Mouse (Mus musculus): Measurements from ENCODE around the gene Ncam2. TPM values are rescaled to one million over a fixed set of nuclear protein-coding genes. Genes with fewer than 3 reads are reported as not detected.

Gene Ncam2
- polyA plus RNA-seq, 1 experiment: 0.31 TPM

GRCm38 (mm10) chr16:81650286-81650685 lies 449.8 kb downstream of the Ncam2 start:
- Histone ChIP-seq H3K4me1 (ENCODE audit: control insufficient read depth, insufficient read depth, low read length) (no peaks in the 10 kb centered on the region), H3K4me3 (ENCODE audit: insufficient read depth, low read depth, low read length) (no peak overlapping the region), H3K36me3 (ENCODE audit: control insufficient read depth, insufficient read depth, low read length) (no peaks in the 10 kb centered on the region), H3K27ac (ENCODE audit: insufficient read depth, low read depth, low read length) (no peak overlapping the region), H3K27me3 (replicated peaks; ENCODE audit: control insufficient read depth, insufficient read depth, low read length) (no peaks in the 10 kb centered on the region; the same call in 1 of the 2 replicates)
- DNase-seq: no peak
- TF ChIP-seq POLR2A (IDR thresholded peaks at IDR 0.05; ENCODE audit: low read depth, low read length): no peak
- TF ChIP-seq CTCF (conservative IDR thresholded peaks at IDR 0.05; ENCODE audit: insufficient read depth, insufficient read length, low read depth, low read length): no peak
- 80% methylated on average over 3 of the region's 3 CpGs for WGBS

- Histone ChIP-seq H3K27me3 (replicated peaks; ENCODE audit: control insufficient read depth, insufficient read depth, low read length) (no peaks in the 10 kb centered on the region; the same call in 1 of the 2 replicates), H3K27ac (ENCODE audit: insufficient read depth, low read depth, low read length) (no peak overlapping the region), H3K36me3 (ENCODE audit: control insufficient read depth, insufficient read depth, low read length) (no peaks in the 10 kb centered on the region), H3K4me3 (ENCODE audit: insufficient read depth, low read depth, low read length) (no peak overlapping the region), H3K4me1 (ENCODE audit: control insufficient read depth, insufficient read depth, low read length) (no peaks in the 10 kb centered on the region)
- TF ChIP-seq CTCF (conservative IDR thresholded peaks at IDR 0.05; ENCODE audit: insufficient read depth, insufficient read length, low read depth, low read length): no peak
- no peak for TF ChIP-seq POLR2A (IDR thresholded peaks at IDR 0.05; ENCODE audit: low read depth, low read length)
- DNase-seq: no peak
- 52% methylated on average over 1 of the region's 1 CpGs for WGBS
Observed at GRCm38 (mm10) chr16:81651550-81651949, 451.1 kb downstream of the Ncam2 start.

GRCm38 (mm10) chr16:81656550-81656949 lies 456.1 kb downstream of the Ncam2 start:
- Histone ChIP-seq H3K27me3 (replicated peaks; ENCODE audit: control insufficient read depth, insufficient read depth, low read length) (no peaks in the 10 kb centered on the region), H3K4me3 (ENCODE audit: insufficient read depth, low read depth, low read length) (no peak overlapping the region), H3K27ac (ENCODE audit: insufficient read depth, low read depth, low read length) (no peak overlapping the region), H3K4me1 (ENCODE audit: control insufficient read depth, insufficient read depth, low read length) (no peaks in the 10 kb centered on the region), H3K36me3 (ENCODE audit: control insufficient read depth, insufficient read depth, low read length) (no peaks in the 10 kb centered on the region)
- DNase-seq: no peak
- WGBS: 78% methylated on average over 2 of the region's 2 CpGs
- no peak for TF ChIP-seq CTCF (conservative IDR thresholded peaks at IDR 0.05; ENCODE audit: insufficient read depth, insufficient read length, low read depth, low read length)
- no peak for TF ChIP-seq POLR2A (IDR thresholded peaks at IDR 0.05; ENCODE audit: low read depth, low read length)

GRCm38 (mm10) chr16:81673866-81674265 lies 473.4 kb downstream of the Ncam2 start:
- no peaks in the 10 kb centered on the region for H3K36me3 ChIP-seq (ENCODE audit: control insufficient read depth, insufficient read depth, low read length)
- DNase-seq: peak; percentile 54

GRCm38 (mm10) chr16:81675546-81675945 lies 475.0 kb downstream of the Ncam2 start:
- H3K27ac ChIP-seq (ENCODE audit: insufficient read depth, low read depth, low read length): no peak overlapping the region
- TF ChIP-seq CTCF (conservative IDR thresholded peaks at IDR 0.05; ENCODE audit: insufficient read depth, insufficient read length, low read depth, low read length) (no peak), POLR2A (IDR thresholded peaks at IDR 0.05; ENCODE audit: low read depth, low read length) (no peak)
- no peaks in the 10 kb centered on the region for H3K4me1 ChIP-seq (ENCODE audit: control insufficient read depth, insufficient read depth, low read length)
- no peaks in the 10 kb centered on the region for H3K27me3 ChIP-seq (replicated peaks; ENCODE audit: control insufficient read depth, insufficient read depth, low read length)
- 48% methylated on average over 1 of the region's 1 CpGs for WGBS
- H3K4me3 ChIP-seq (ENCODE audit: insufficient read depth, low read depth, low read length): no peak overlapping the region
- peak; percentile 72 for DNase-seq
- H3K36me3 ChIP-seq (ENCODE audit: control insufficient read depth, insufficient read depth, low read length): no peaks in the 10 kb centered on the region

More at GRCm38 (mm10) chr16:81673866-81674265, 473.4 kb downstream of the Ncam2 start:
- TF ChIP-seq POLR2A (IDR thresholded peaks at IDR 0.05; ENCODE audit: low read depth, low read length): no peak
- no peak for TF ChIP-seq CTCF (conservative IDR thresholded peaks at IDR 0.05; ENCODE audit: insufficient read depth, insufficient read length, low read depth, low read length)
- Histone ChIP-seq H3K27ac (ENCODE audit: insufficient read depth, low read depth, low read length) (no peak overlapping the region), H3K4me3 (ENCODE audit: insufficient read depth, low read depth, low read length) (no peak overlapping the region), H3K27me3 (replicated peaks; ENCODE audit: control insufficient read depth, insufficient read depth, low read length) (no peaks in the 10 kb centered on the region), H3K4me1 (ENCODE audit: control insufficient read depth, insufficient read depth, low read length) (no peaks in the 10 kb centered on the region)
- 66% methylated on average over 1 of the region's 1 CpGs for WGBS
